Mouse (Mus musculus): ENCODE data around the gene Sptan1.

GRCm38 (mm10) chr2:30063791-30064190 is 98.4 kb downstream of the Sptan1 start:
- TF ChIP-seq MYOG (IDR thresholded peaks at IDR 0.05; ENCODE audit: control insufficient read depth, extremely low read depth, insufficient read length) (no peak), CTCF (IDR thresholded peaks at IDR 0.05; ENCODE audit: control insufficient read depth, insufficient read depth, insufficient read length) (no peak)
